Comparison of ENCODE assay signal across 29 mouse cellular contexts in genomic region chr16:46117645-46118044, GRCm38 (mm10). TPM values are rescaled to one million over a fixed set of nuclear protein-coding genes. Genes with fewer than 3 reads are reported as not detected.
DNase-seq lines count a peak whose midpoint lies in the region; ATAC-seq lines count a peak whose summit lies in the region.
"Had no signal": no experiment of that assay in that cellular context is flagged by ENCODE, and none has a peak within 500 bp of the region (broad histone marks: within the 10 kb centered on the region; RNA-seq: fewer than 3 reads in every experiment).

No protein-coding gene starts in this region.

- DNase-seq in CD4-positive, CD25-positive, alpha-beta regulatory T cell, adult 2 months (ENCODE audit: low read depth, low spot score): peak; percentile 33
- peak; percentile 18 for DNase-seq in induced T-regulatory cell, adult 2 months (ENCODE audit: low read depth)
- no peak for DNase-seq in kidney, adult 9 months
- DNase-seq in cerebellum, postnatal 10 days: no peak
- no peak for DNase-seq in testis, postnatal 10 days (ENCODE audit: low spot score)
- DNase-seq: adrenal gland, adult 8-10 months; adrenal gland, postnatal 14 days; adrenal gland, postnatal 36 days; cerebellum, adult 11-12 months; cerebellum, adult 2 months; cerebellum, adult 9-10 months; cerebellum, postnatal 14 days; cerebellum, postnatal 36 days; embryo, embryonic 11 days had no signal

- H3K9ac ChIP-seq in intestine, embryonic 16.5 days (ENCODE audit: low read depth, low read length): no peak overlapping the region
- H3K9ac ChIP-seq in heart, embryonic 11.5 days (ENCODE audit: low read depth, low read length): no peak overlapping the region
- H3K9ac ChIP-seq: embryonic facial prominence, embryonic 13.5 days; embryonic facial prominence, embryonic 15.5 days; forebrain, embryonic 12.5 days had no signal

- H3K27ac ChIP-seq in intestine, embryonic 16.5 days (ENCODE audit: low read length): no peak overlapping the region
- H3K27ac ChIP-seq in heart, embryonic 11.5 days (ENCODE audit: low read depth, low read length): no peak overlapping the region
- H3K27ac ChIP-seq: embryonic facial prominence, embryonic 13.5 days; embryonic facial prominence, embryonic 15.5 days; forebrain, embryonic 10.5 days; forebrain, embryonic 12.5 days had no signal

- ATAC-seq in intestine, embryonic 16.5 days: peak; percentile 87
- no peak for ATAC-seq in heart, embryonic 11.5 days (replicated peaks; ENCODE audit: insufficient number of reproducible peaks, low FRiP score, low TSS enrichment)
- ATAC-seq: activated CD4-positive, CD25-positive, alpha-beta regulatory T cell, adult 4 months; forebrain, embryonic 14.5 days; forebrain, embryonic 16.5 days; Patski had no signal

- H3K9me3 ChIP-seq in intestine, embryonic 16.5 days (ENCODE audit: control insufficient read depth, low read length): no peaks in the 10 kb centered on the region
- H3K9me3 ChIP-seq in heart, embryonic 11.5 days (replicated peaks; ENCODE audit: control insufficient read depth, low read length): no peaks in the 10 kb centered on the region
- H3K9me3 ChIP-seq: embryonic facial prominence, embryonic 13.5 days; embryonic facial prominence, embryonic 15.5 days; forebrain, embryonic 10.5 days; forebrain, embryonic 12.5 days had no signal

- 82% methylated on average over 3 of the region's 3 CpGs for WGBS in intestine, embryonic 16.5 days
- 80% methylated on average over 3 of the region's 3 CpGs for WGBS in heart, embryonic 11.5 days (ENCODE audit: insufficient replicate concordance)

- no peak overlapping the region for H3K4me2 ChIP-seq in intestine, embryonic 16.5 days (ENCODE audit: low read depth, low read length)
- H3K4me2 ChIP-seq in heart, embryonic 11.5 days: no peak overlapping the region
- H3K4me2 ChIP-seq: embryonic facial prominence, embryonic 13.5 days; embryonic facial prominence, embryonic 15.5 days; forebrain, embryonic 12.5 days had no signal

- H3K4me1 ChIP-seq in intestine, embryonic 16.5 days (ENCODE audit: control insufficient read depth, insufficient read depth, low read length): peaks cover 8% of the 10 kb centered on the region; the same call in 1 of the 2 replicates
- no peaks in the 10 kb centered on the region for H3K4me1 ChIP-seq in heart, embryonic 11.5 days (ENCODE audit: control insufficient read depth, insufficient read depth, low read length)
- H3K4me1 ChIP-seq: embryonic facial prominence, embryonic 13.5 days; embryonic facial prominence, embryonic 15.5 days had no signal

- H3K4me3 ChIP-seq in intestine, embryonic 16.5 days (ENCODE audit: low read length): no peak overlapping the region
- no peak overlapping the region for H3K4me3 ChIP-seq in heart, embryonic 11.5 days (ENCODE audit: low read depth, low read length)
- H3K4me3 ChIP-seq: embryonic facial prominence, embryonic 13.5 days; embryonic facial prominence, embryonic 15.5 days; erythroblast, embryonic 14.5 days; forebrain, embryonic 10.5 days; forebrain, embryonic 12.5 days had no signal

- no peaks in the 10 kb centered on the region for H3K27me3 ChIP-seq in intestine, embryonic 16.5 days (replicated peaks; ENCODE audit: control insufficient read depth, insufficient read depth, low read length)
- H3K27me3 ChIP-seq in heart, embryonic 11.5 days (ENCODE audit: control insufficient read depth, insufficient read depth, low read length): no peaks in the 10 kb centered on the region
- H3K27me3 ChIP-seq: CH12.LX; embryonic facial prominence, embryonic 13.5 days; embryonic facial prominence, embryonic 15.5 days; forebrain, embryonic 12.5 days had no signal

- H3K36me3 ChIP-seq in intestine, embryonic 16.5 days (ENCODE audit: control insufficient read depth, insufficient read depth, low read length): no peaks in the 10 kb centered on the region
- H3K36me3 ChIP-seq in heart, embryonic 11.5 days (ENCODE audit: control insufficient read depth, insufficient read depth, low read length): no peaks in the 10 kb centered on the region
- H3K36me3 ChIP-seq: embryonic facial prominence, embryonic 13.5 days; embryonic facial prominence, embryonic 15.5 days; forebrain, embryonic 10.5 days; forebrain, embryonic 12.5 days; G1E had no signal

RNA-seq across cellular contexts. Expression of gene Cd96, which starts 2.4 kb away (rescaled TPM):
- 0.37 and 0.39 TPM in 2 replicates for polyA plus RNA-seq in intestine, embryonic 16.5 days (2015; fragmentation: Nextera tagmentation; extraction: Ambion mirVana)
- polyA plus RNA-seq in heart, embryonic 11.5 days (2014; fragmentation: Nextera tagmentation; extraction: Ambion mirVana): 0.13 TPM in 1 of 2 replicates, not detected in the other
- polyA plus RNA-seq: C2C12; embryonic facial prominence, embryonic 11.5 days; embryonic facial prominence, embryonic 13.5 days; erythroblast, embryonic 14.5 days; forebrain, embryonic 10.5 days; forebrain, embryonic 12.5 days; forebrain, embryonic 16.5 days; G1E had no signal

RNA-seq across cellular contexts. Expression of gene Gm4737, which starts 37.2 kb away (rescaled TPM):
- 3.3 and 4.5 TPM in 2 replicates for polyA plus RNA-seq in intestine, embryonic 16.5 days (2015; fragmentation: Nextera tagmentation; extraction: Ambion mirVana)
- 3.2 and 3.3 TPM in 2 replicates for polyA plus RNA-seq in heart, embryonic 11.5 days (2014; fragmentation: Nextera tagmentation; extraction: Ambion mirVana)

Comparison
In these comparisons a context has a peak if more than half of its experiments do, and no peak if none do; other contexts are left out.
1. DNase-seq: peak in CD4-positive, CD25-positive, alpha-beta regulatory T cell, adult 2 months (single experiment) and induced T-regulatory cell, adult 2 months (single experiment); none in kidney, adult 9 months (single experiment), cerebellum, postnatal 10 days (0 of 2) and testis, postnatal 10 days (single experiment).